Mouse (Mus musculus) kidney, postnatal 10 days (tissue): ENCODE measurements around the gene Flnb.

Source experiments
- DNase-seq: peaks from one replicate; pipeline ENCODE4 v3.0.0; 2021; ENCODE audit warnings: mixed read lengths

The Flnb gene

DNA sequence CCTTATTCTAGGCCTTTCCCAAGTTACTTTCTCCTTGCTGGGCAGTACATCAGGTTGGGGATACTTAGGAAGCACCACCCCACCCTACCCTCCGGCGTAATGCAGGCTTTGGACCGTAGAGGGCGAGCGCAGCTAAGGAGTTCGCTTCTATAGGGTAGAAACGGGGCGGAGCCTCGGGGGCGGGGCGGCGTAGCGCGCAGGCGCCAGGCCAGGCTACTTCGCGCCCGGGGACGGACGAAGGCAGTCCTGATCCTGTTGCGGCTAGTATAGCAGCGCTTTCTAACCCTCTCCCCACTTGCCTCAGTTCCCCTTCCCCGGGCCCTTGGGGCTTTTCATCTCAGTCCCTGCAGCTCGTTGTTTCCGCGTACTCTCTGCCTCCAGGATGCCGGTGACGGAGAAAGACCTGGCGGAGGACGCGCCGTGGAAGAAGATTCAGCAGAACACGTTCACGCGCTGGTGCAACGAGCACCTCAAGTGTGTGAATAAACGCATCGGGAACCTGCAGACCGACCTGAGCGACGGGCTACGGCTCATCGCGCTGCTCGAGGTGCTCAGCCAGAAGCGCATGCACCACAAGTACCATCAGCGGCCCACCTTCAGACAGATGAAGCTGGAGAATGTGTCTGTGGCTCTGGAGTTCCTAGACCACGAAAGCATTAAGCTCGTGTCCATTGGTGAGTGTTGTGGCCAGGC lies at the start of gene Flnb:
TSS of gene Flnb (plus strand) at position 188 of the 693 bp plus-strand sequence.
- DNase-seq = peak; percentile 99

GRCm38 (mm10) chr14:7773714-7774389 lies 43.9 kb upstream of the Flnb start:
- peak; percentile 71 for DNase-seq

- DNase-seq = no peak
Observed at GRCm38 (mm10) chr14:7786073-7786472, 31.7 kb upstream of the Flnb start.

DNA sequence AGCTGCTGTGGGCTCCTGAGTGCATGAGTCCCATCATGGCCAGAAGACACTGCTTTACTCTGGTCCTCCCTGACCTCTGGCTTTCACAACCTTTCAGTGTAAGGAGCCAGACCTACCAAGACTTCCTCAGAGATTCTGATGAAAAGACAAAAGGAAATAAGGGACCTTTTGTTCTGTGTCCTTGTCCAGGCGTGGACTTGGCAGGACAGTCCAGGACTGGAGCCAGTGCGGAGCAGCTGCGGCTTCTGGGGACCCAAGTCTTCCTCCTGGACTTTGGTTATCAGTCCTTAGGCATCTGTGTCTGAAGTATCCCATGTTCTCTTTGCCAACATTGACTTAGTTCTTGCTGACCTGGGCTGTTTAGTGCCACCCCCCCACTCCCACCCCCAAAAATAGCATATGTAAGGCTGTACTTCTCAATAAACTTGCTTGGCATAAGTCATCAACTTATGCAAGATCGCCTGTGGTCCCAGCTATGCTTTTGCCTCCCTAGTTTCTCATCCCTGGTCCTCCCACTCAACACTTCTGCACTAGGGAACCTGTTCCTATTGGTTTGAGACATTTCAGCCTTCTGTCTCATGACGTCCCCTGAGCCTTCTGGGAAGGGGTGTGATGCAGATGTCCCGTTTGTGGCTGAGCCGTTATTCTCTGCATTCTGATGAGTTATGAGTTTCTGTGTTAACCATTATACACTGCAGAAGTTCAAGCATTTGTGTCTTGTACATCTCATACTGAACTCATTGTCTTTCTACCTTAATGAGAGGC lies 28.3 kb upstream of the Flnb start:
- no peak for DNase-seq

DNA sequence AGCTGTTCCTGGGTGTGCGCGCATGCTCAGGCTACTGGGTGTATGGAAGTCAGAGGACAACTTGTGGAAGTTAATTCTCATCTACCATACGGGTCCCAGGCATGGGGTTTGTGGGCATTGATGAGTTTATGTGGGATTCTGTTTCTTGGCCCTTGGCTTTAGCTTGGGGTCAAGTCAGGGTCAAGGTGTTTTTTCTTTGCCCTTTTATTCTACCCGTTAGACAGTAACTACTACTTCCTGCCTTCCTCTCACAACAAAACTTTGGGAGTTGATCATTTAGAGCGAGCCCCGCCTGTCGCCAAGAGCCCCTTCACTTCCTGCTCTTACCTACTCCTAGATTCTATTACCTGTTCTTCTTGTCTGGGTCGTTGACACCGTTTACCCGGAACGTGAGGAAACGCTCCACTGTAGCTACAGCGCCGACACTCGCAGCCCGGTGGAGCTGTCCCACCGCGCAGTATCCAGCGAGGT lies 26.7 kb upstream of the Flnb start:
- DNase-seq = no peak

- DNase-seq = peak; percentile 74
Observed at GRCm38 (mm10) chr14:7791532-7792159, 26.1 kb upstream of the Flnb start, which contains the start of gene Gm26661. Gene Gm26661 (plus strand): TSS chr14:7791587.

GRCm38 (mm10) chr14:7795961-7796360 lies 21.8 kb upstream of the Flnb start:
- DNase-seq = no peak

GRCm38 (mm10) chr14:7800611-7801010 lies 17.1 kb upstream of the Flnb start:
- DNase-seq = no peak

DNA sequence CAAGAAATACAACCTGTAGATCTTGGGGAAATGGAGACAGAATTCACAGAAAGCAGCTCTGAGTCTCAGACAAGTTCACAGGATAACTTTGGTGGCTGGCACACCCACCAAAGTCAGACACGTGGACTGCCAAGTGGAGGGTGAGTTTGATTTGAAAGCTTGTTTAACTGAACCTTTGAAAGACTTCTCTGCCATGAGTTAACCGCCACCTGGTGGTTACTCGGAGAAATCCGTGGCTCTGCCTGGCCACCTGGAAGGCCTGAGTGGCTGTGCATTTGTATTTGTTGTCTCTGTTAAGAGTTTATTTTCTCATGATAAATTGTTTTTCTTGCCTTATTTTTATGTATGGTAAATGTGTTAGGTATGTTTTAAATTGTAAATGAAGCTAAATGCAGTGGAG lies 15.9 kb upstream of the Flnb start:
- peak; percentile 61 for DNase-seq

- DNase-seq = no peak
Observed at GRCm38 (mm10) chr14:7803874-7804557, 13.7 kb upstream of the Flnb start.

DNA sequence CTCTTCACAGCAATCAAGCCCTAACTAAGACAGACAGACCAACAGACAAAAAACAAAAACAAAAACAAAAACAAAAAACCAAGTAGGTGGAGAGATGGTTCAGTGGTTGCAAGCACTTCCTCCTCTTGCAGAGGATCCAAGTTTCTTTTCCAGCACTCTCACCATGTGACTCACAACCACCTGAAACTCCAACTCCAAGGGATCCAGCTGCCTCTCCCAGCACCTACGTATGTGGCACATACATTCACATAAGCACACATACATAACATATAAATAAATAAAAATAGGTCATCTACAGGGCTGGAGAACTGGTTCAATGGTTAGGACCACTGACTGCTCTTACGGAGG lies 13.2 kb upstream of the Flnb start:
- no peak for DNase-seq

GRCm38 (mm10) chr14:7807711-7808110 lies 10.0 kb upstream of the Flnb start:
- DNase-seq = no peak

GRCm38 (mm10) chr14:7808501-7808981 lies 9.2 kb upstream of the Flnb start:
- no peak for DNase-seq

DNA sequence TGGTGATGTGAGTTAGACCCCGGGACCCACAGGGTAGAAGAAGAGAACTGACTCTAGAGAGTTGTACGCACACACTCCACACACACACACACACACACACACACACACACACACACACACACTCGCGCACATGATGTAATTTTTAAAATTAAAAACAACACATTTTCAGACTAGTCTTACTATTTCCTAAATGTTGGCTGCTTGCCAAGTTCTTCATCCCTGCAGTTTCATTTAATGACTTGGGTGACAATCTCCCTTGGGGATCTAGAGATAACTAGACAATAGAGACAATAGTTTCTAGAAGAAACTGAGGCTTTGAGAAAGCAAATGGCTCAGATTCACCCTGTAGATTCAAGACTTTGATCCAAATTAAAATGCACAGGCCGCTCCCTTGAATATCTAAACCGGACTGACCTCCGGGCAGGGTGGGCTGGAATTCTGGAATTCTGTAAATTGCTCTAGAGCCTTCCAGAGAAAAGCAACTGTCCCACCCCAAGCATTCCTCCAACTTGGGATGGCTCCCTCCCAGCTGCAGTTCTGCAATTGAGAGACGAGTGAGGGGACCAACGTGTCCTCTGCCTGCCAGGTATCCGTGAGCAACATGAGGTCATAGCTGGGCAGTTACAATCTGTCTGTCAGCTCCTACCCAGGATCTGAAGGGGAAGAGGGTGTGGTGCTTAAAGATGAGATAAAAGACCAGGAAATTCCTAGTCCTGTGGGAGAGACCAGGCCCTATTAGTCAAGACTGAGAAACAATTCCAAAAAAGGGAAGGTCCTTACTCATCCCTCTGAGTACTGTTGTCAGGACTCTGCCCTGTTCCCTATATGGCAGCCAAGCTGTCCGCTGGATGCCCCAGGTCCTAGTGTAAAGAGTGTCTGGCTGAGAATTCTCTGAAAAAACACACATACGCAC lies 8.5 kb upstream of the Flnb start:
- no peak for DNase-seq

GRCm38 (mm10) chr14:7818463-7819121 lies 835 bp downstream of the Flnb start:
- peak; percentile 54 for DNase-seq

GRCm38 (mm10) chr14:7819446-7819845 lies 1.7 kb downstream of the Flnb start:
- DNase-seq = peak; percentile 53

DNA sequence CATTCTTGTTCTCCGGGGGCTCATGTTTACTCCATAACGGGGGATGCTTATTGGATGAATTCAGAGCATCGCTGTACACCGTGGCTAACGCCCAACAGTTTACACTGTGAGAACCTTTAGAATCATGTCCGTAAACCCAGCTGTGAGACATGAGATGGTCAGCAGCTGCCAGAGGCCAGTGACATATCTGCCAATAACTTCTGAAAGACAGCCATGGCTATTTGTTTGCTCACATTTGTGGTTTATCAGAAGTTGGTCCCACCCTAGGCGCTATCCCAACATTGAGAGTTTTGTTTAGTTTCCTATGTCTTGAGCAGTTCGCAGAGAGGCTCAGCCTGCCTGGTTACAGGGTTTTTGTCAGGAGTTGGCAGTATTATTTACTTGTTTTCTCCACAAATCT lies 3.6 kb downstream of the Flnb start:
- no peak for DNase-seq

- DNase-seq = no peak
Observed at GRCm38 (mm10) chr14:7822693-7823092, 4.9 kb downstream of the Flnb start.

- peak; percentile 78 for DNase-seq
Observed at GRCm38 (mm10) chr14:7824651-7825268, 7.0 kb downstream of the Flnb start.
